Mouse (Mus musculus) midbrain, embryonic 11.5 days (tissue): ENCODE measurements around the gene Itpk1. TPM values are rescaled to one million over a fixed set of nuclear protein-coding genes. Genes with fewer than 3 reads are reported as not detected.

Experiments
- ATAC-seq: fragments of 200-750 bp; cut with Nextera tagmentation; 2 replicates; pipeline ENCODE4 v1.8.0; 2017; ENCODE audit warnings: moderate TSS enrichment, moderate library complexity; ENCODE audit not compliant: low FRiP score
- DNase-seq: peaks from one replicate; pipeline ENCODE4 v3.0.0; 2015; ENCODE audit warnings: low spot score; ENCODE audit errors: missing footprints
- H3K27ac ChIP-seq: fragments of 300-500 bp; sonication (generic); 2 replicates; pipeline ENCODE4 v1.5.1; 2014; ENCODE audit warnings: low read depth, low read length
- H3K27me3 ChIP-seq: fragments of 300-500 bp; sonication (generic); 2 replicates; pipeline ENCODE4 v1.6.1; 2014; ENCODE audit warnings: mild to moderate bottlenecking, low read length, moderate library complexity, mixed read lengths; ENCODE audit not compliant: control insufficient read depth, insufficient read depth
- H3K36me3 ChIP-seq: fragments of 300-500 bp; sonication (generic); 2 replicates; pipeline ENCODE4 v1.6.1; 2014; ENCODE audit warnings: mild to moderate bottlenecking, low read length, moderate library complexity, mixed read lengths; ENCODE audit not compliant: control insufficient read depth, insufficient read depth
- H3K4me1 ChIP-seq: fragments of 300-500 bp; sonication (generic); 2 replicates; pipeline ENCODE4 v1.6.1; 2014; ENCODE audit warnings: low read length; ENCODE audit not compliant: control insufficient read depth, insufficient read depth
- H3K4me2 ChIP-seq: fragments of 300-500 bp; sonication (generic); 2 replicates; pipeline ENCODE4 v1.6.1; 2014; ENCODE audit warnings: mild to moderate bottlenecking, moderate library complexity
- H3K4me3 ChIP-seq: fragments of 300-500 bp; sonication (generic); 2 replicates; pipeline ENCODE4 v1.5.1; 2014; ENCODE audit warnings: low read depth, low read length
- H3K9ac ChIP-seq: fragments of 300-500 bp; sonication (generic); 2 replicates; pipeline ENCODE4 v1.6.1; 2014; ENCODE audit warnings: low read length
- H3K9me3 ChIP-seq: fragments of 300-500 bp; sonication (generic); 2 replicates; pipeline ENCODE4 v1.6.1; 2016; ENCODE audit warnings: low read length; ENCODE audit not compliant: control insufficient read depth
- WGBS: fragments of 180-500 bp; shearing (Covaris S2); extraction: QIAGEN DNeasy Blood & Tissue Kit; methylation state at CpG from one replicate; pipeline ENCODE4 v1.1.7; 2014; 5-methylcytosine and 5-hydroxymethylcytosine counted together
- polyA plus RNA-seq: library from polyadenylated mRNA; unstranded; fragments of >200 nt; fragmentation: Nextera tagmentation; extraction: Ambion mirVana; gene quantifications from 2 replicates; pipeline ENCODE4 v1.2.1, GENCODE M21; 2014

Gene Itpk1
- 11.6 and 14.2 TPM in 2 replicates for polyA plus RNA-seq

DNA sequence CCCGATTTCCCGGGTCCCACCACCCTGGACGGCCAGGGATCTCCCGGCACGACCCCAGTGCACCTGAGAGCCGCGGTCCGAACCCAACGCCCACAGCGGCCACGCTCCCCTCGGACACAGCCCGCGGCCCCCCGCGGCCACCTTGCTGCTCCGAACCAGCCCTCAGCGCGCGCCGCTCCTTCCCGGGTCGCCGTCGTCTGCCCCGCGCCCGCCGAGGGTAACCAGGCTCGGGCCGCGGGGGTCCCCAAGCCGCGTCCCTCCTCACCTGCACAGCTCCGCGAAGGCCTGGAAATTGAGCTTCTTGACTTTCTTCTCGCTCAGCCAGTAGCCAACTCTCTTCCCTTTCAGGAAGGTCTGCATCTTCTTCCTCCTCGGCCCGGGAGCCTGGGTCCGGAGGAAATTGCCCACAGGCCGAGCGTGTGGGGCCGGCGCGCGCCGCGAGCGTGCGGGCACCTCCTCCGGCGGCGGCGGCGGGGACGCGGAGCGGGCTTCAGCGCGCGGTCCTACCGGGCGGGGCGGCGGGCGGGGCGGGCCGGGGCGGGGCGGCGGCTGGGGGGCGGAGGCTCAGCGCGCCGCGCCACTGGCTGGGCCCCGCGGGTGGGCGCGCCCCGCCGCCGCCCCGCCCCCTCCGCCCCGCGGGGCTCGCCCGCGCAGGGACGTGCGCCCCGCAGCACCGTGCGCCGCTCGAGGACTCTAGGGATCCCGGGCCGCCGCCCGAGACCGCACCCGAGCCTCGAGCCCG is at the start of gene Itpk1:
TSS of gene Itpk1 (minus strand) at position 474 of the 742 bp plus-strand sequence.
- H3K4me3 ChIP-seq: peak within 1 kb of the TSS; percentile 78
- peak; percentile 90 for ATAC-seq
- peak within 1 kb of the TSS; percentile 94 for H3K4me2 ChIP-seq
- peak within 1 kb of the TSS; percentile 78 for H3K9ac ChIP-seq
- H3K36me3 ChIP-seq: no peaks in the 10 kb centered on the region
- H3K9me3 ChIP-seq: no peaks in the 10 kb centered on the region
- peaks cover 33% of the 10 kb centered on the region for H3K4me1 ChIP-seq
- WGBS: under 1% methylated on average over 67 of the region's 105 CpGs
- H3K27me3 ChIP-seq: no peaks in the 10 kb centered on the region; the same call in 1 of the 2 replicates
- DNase-seq: peak; percentile 93
- peak within 1 kb of the TSS; percentile 51 for H3K27ac ChIP-seq

DNA sequence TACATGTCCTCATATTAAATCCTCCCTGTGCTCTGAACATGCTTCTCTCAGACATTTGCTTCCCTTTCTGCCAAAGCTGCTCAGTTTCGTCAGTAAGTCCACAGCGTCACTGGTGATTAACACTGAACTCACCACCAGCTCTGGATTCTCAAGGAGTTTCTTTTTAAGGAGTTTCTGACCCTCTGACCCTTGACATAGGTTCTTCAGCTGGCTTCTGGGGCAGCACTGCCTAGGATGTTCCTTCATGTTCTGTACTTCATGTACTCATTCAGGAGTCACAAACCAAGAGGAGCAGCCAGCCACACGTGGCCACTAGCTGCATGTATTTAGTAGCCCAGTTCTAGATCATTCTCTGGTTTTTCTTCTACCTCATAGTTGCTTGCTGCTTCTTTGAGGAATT is 43.5 kb upstream of the Itpk1 start:
- no peak overlapping the region for H3K4me3 ChIP-seq
- H3K4me2 ChIP-seq: no peak overlapping the region
- DNase-seq (no peak), ATAC-seq (no peak)
- H3K9ac ChIP-seq: no peak overlapping the region
- H3K4me1 ChIP-seq: peaks cover 10% of the 10 kb centered on the region
- WGBS: 93% methylated on average over 3 of the region's 3 CpGs
- H3K9me3 ChIP-seq: no peaks in the 10 kb centered on the region
- 0 out of 2 replicates have a peak, but pooled peaks cover 3% of the 10 kb centered on the region for H3K36me3 ChIP-seq
- no peaks in the 10 kb centered on the region for H3K27me3 ChIP-seq
- no peak overlapping the region for H3K27ac ChIP-seq

GRCm38 (mm10) chr12:102744839-102745238 is 40.1 kb upstream of the Itpk1 start:
- Histone ChIP-seq H3K4me2 (peak overlapping the region; percentile 88; the same call in 1 of the 2 replicates), H3K27ac (no peak overlapping the region), H3K9ac (no peak overlapping the region), H3K27me3 (no peaks in the 10 kb centered on the region), H3K9me3 (no peaks in the 10 kb centered on the region), H3K36me3 (peaks cover 7% of the 10 kb centered on the region; the same call in 1 of the 2 replicates), H3K4me1 (peaks cover 16% of the 10 kb centered on the region), H3K4me3 (no peak overlapping the region; the same call in 1 of the 2 replicates)
- no peak for DNase-seq
- WGBS: 70% methylated on average over 6 of the region's 6 CpGs
- no peak for ATAC-seq

DNA sequence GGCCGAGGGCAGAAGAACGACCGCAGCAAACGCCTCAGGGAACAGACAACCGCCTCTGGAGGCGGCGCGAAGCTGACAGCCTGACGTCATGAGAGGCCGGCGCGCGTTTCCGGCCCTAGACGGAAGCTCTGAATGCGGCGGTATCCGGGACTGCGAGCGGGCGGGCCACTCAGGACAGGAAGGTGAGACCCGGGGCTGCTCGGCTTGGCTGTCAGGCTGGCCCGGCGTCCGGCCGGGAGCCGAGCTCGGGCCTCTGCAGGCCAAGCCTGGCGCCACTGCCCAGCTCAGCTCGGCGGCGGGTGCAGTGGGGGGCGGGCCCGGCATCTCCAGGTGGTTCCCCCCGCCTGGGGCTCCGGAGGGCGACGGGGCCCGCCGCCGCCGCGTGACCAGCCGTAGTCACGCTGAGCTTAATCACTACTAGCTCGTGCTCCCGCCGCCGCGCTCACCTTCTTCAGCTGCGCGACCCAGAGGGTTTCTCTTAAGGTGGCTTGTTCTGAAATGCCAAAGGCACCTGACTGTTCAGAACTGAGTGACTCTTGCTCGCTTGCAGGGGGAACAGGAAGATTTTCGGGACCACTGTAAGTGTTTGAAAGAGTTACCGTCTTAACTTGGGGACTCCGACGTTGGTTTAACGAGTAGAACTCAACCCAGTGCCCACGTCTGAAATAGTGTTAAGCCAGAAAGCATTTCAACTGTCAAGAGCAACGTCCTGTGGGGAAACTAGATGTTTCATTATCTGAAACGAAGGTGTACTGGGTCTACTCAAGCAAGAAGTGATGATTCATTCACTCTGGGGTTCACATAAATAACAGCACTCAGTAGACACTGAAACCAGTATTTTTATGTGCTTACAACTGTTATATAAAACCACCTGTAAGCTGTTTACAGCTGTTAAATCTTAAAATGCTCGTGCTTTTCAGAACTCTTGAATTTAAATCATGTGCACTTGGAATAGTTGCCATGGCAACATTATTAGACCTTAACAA is 39.2 kb upstream of the Itpk1 start, which contains the start of the genes Moap1 and Tmem251:
TSS of gene Moap1 (minus strand) at position 73 of the 986 bp plus-strand sequence.
TSS of gene Tmem251 (plus strand) at position 174 of the 986 bp plus-strand sequence.
- ATAC-seq (peak; percentile 98), DNase-seq (peak; percentile 99)
- peaks cover 16% of the 10 kb centered on the region for H3K4me1 ChIP-seq
- H3K27me3 ChIP-seq: no peaks in the 10 kb centered on the region
- no peaks in the 10 kb centered on the region for H3K9me3 ChIP-seq
- H3K4me3 ChIP-seq: peak within 1 kb of the TSS; percentile 83
- peak within 1 kb of the TSS; percentile 80 for H3K9ac ChIP-seq
- peak within 1 kb of the TSS; percentile 88 for H3K4me2 ChIP-seq
- H3K36me3 ChIP-seq: peaks cover 7% of the 10 kb centered on the region; the same call in 1 of the 2 replicates
- peak within 1 kb of the TSS; percentile 78 for H3K27ac ChIP-seq
- under 1% methylated on average over 60 of the region's 63 CpGs for WGBS

GRCm38 (mm10) chr12:102743036-102743588 is 38.4 kb upstream of the Itpk1 start:
- DNase-seq (no peak), ATAC-seq (peak; percentile 46)
- Histone ChIP-seq H3K4me3 (peak overlapping the region; percentile 83), H3K4me2 (peak overlapping the region; percentile 88), H3K36me3 (peaks cover 4% of the 10 kb centered on the region; the same call in 1 of the 2 replicates), H3K9ac (peak overlapping the region; percentile 80), H3K27me3 (no peaks in the 10 kb centered on the region), H3K4me1 (peaks cover 16% of the 10 kb centered on the region), H3K27ac (peak overlapping the region; percentile 78), H3K9me3 (no peaks in the 10 kb centered on the region)
- WGBS: under 1% methylated on average over 33 of the region's 33 CpGs

GRCm38 (mm10) chr12:102742056-102742455 is 37.3 kb upstream of the Itpk1 start:
- Histone ChIP-seq H3K9ac (no peak overlapping the region), H3K27ac (no peak overlapping the region), H3K4me3 (no peak overlapping the region), H3K36me3 (peaks cover 4% of the 10 kb centered on the region; the same call in 1 of the 2 replicates), H3K4me2 (no peak overlapping the region), H3K27me3 (no peaks in the 10 kb centered on the region), H3K4me1 (peaks cover 16% of the 10 kb centered on the region), H3K9me3 (no peaks in the 10 kb centered on the region)
- WGBS: 93% methylated on average over 7 of the region's 7 CpGs
- no peak for DNase-seq
- no peak for ATAC-seq

- H3K4me1 ChIP-seq: peaks cover 16% of the 10 kb centered on the region
- DNase-seq: no peak
- no peaks in the 10 kb centered on the region for H3K9me3 ChIP-seq
- H3K27me3 ChIP-seq: no peaks in the 10 kb centered on the region
- H3K27ac ChIP-seq: no peak overlapping the region
- WGBS: 73% methylated on average over 3 of the region's 3 CpGs
- H3K4me3 ChIP-seq: no peak overlapping the region
- no peak overlapping the region for H3K4me2 ChIP-seq
- no peak overlapping the region for H3K9ac ChIP-seq
- no peak for ATAC-seq
- peaks cover 4% of the 10 kb centered on the region; the same call in 1 of the 2 replicates for H3K36me3 ChIP-seq
Observed at GRCm38 (mm10) chr12:102740285-102740684, 35.6 kb upstream of the Itpk1 start.

DNA sequence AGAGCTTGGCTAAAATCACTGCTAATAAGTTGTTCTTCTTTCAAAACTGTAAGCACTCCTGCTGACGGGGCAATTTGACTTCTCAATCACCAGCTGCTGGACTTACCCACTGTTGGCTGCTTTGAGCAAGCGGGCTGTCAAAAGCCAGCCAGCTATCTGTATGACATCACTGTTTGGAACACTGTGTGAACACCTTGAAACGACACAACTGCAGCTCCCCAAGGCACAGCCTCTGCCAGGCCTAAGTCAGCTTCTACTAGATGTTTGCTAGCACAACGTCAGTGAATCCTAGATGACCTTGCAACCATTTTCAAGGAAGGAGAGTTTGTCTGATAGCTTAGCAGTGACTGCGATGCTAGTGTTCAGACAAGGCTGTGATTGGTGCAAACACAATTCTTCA is 34.4 kb upstream of the Itpk1 start:
- Histone ChIP-seq H3K27me3 (no peaks in the 10 kb centered on the region), H3K4me2 (no peak overlapping the region), H3K27ac (no peak overlapping the region), H3K9me3 (no peaks in the 10 kb centered on the region), H3K4me1 (peaks cover 7% of the 10 kb centered on the region), H3K4me3 (no peak overlapping the region), H3K36me3 (peaks cover 4% of the 10 kb centered on the region; the same call in 1 of the 2 replicates), H3K9ac (no peak overlapping the region)
- DNase-seq (no peak), ATAC-seq (no peak)
- 83% methylated on average over 5 of the region's 5 CpGs for WGBS
